Mouse (Mus musculus): ENCODE results near the gene Rgs6. TPM values are rescaled to one million over a fixed set of nuclear protein-coding genes. Genes with fewer than 3 reads are reported as not detected.
A peak's percentile ranks its signal among the peaks of the same experiment; 100 is the strongest.

Gene Rgs6
- polyA plus RNA-seq, 1 experiment from 2014 or later = 4.5 TPM

DNA sequence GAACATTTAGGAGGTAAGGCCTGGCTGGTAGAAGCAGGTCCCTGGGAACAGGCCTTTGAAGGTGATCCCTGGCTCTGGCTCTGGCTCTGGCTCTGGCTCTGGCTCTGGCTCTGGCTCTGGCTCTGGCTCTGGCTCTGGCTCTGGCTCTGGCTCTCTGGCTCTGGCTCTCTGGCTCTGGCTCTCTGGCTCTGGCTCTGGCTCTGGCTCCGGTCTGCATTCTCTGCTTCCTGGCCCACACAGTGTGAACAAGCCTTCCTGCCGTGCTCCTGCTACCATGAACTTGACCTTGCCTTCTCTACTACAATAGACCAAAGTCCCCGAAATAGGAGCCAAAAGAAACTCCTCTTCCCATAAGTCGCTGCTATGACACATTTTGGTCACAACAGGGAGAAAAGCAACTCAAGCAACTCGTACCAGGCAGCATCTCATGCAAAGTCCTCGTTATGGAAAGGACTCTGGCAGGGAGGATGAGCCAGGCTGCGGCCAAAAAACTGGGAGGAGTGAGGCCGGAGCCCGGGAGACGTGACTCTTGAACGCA is 412.0 kb downstream of the Rgs6 start:
- H3K4me1 ChIP-seq = 0 out of 2 replicates have a peak, but pooled peaks cover 10% of the 10 kb centered on the region
- ATAC-seq = no peak
- H3K27ac ChIP-seq = no peak overlapping the region
- no peaks in the 10 kb centered on the region for H3K9me3 ChIP-seq (replicated peaks)
- 85% methylated on average over 11 of the region's 11 CpGs for WGBS
- no peak overlapping the region for H3K9ac ChIP-seq
- no peaks in the 10 kb centered on the region for H3K27me3 ChIP-seq
- no peak overlapping the region for H3K4me2 ChIP-seq
- H3K4me3 ChIP-seq = no peak overlapping the region
- H3K36me3 ChIP-seq (ENCODE audit: poor library complexity, severe bottlenecking) = no peaks in the 10 kb centered on the region

DNA sequence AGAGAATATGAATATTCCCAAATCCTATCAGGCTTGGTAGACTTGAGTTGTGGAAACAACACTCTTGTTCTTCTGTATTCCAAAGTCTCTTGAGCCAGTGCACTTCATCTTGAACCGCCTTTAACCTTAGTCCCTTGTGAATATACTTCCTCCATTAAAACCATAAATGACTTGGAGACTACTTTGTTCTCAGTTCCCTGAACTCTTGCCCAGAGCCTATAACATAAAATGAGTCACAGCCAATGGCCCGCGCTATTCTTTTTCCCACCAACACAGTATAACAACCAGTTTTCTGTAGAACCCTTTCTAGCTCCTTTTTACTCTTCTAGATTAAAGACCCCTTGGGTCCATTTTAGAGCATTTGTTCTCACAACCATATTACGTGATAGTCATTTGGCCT is 412.9 kb downstream of the Rgs6 start:
- no peak for ATAC-seq
- Histone ChIP-seq H3K4me1 (0 out of 2 replicates have a peak, but pooled peaks cover 5% of the 10 kb centered on the region), H3K9me3 (replicated peaks) (no peaks in the 10 kb centered on the region), H3K27ac (no peak overlapping the region), H3K4me3 (no peak overlapping the region), H3K36me3 (ENCODE audit: poor library complexity, severe bottlenecking) (no peaks in the 10 kb centered on the region), H3K9ac (no peak overlapping the region), H3K4me2 (no peak overlapping the region), H3K27me3 (no peaks in the 10 kb centered on the region)
- 95% methylated on average over 4 of the region's 4 CpGs for WGBS

DNA sequence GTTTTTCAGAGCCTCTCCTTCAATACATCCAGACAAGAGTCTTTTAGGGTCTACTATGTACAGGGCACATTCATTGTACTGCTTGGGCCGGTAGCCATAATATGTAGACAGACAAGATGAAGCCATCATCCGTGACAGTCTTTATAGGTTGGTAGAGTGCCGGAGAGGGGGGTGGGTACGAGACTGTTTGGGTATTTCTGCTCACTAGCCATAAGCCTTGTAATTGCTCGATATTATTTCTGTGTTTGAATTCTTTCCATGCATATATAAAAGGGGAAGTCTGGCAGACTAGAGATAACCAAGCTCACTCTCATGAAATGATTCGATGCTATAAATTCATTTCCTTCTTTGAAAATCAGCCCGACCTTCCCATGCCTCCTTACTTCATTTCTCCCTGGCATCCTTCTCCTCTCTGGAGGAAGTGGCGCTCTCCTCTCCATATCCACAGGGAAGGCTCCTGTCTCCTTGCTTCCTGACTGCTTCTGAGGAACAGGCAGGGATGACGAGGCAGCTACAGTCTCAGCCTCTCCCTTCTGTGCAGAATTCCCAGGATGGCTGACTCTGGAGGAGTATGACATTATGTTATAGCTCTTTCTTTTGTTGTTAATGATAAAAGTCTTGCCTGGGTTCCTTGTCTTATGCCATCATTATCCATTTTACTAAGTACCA is 416.1 kb downstream of the Rgs6 start:
- Histone ChIP-seq H3K36me3 (ENCODE audit: poor library complexity, severe bottlenecking) (no peaks in the 10 kb centered on the region), H3K4me1 (no peaks in the 10 kb centered on the region), H3K4me2 (no peak overlapping the region), H3K9ac (no peak overlapping the region), H3K4me3 (no peak overlapping the region), H3K27me3 (no peaks in the 10 kb centered on the region), H3K9me3 (replicated peaks) (no peaks in the 10 kb centered on the region), H3K27ac (no peak overlapping the region)
- WGBS = 85% methylated on average over 9 of the region's 9 CpGs
- no peak for ATAC-seq

DNA sequence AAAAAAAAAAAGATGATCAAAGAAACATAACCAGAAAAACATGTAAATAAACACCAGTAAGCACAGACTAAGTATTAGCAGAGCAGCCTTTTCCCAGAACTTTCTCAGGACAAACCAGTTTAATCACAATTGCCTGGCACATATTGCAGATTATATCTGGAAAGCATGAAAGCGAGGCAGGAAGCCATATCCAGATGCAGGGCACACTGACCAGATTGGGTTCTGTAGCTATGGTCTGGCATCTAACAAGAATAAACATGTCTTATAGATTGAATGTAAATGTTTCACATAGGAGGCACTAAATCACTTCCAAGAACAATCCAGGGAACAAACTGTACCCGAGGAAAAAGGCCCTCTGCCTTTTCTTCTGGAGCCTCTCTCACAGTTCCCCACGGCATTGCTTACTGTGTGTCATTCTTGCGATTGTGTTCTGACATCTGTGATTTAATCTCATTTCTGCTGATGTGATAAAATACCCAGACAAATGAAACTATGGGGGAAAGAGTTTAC is 423.0 kb downstream of the Rgs6 start:
- no peak overlapping the region for H3K4me3 ChIP-seq
- no peak overlapping the region for H3K9ac ChIP-seq
- no peak for ATAC-seq
- H3K4me1 ChIP-seq = no peaks in the 10 kb centered on the region
- 88% methylated on average over 4 of the region's 4 CpGs for WGBS
- no peaks in the 10 kb centered on the region for H3K36me3 ChIP-seq (ENCODE audit: poor library complexity, severe bottlenecking)
- H3K27me3 ChIP-seq = no peaks in the 10 kb centered on the region
- H3K9me3 ChIP-seq (replicated peaks) = no peaks in the 10 kb centered on the region
- H3K4me2 ChIP-seq = no peak overlapping the region
- H3K27ac ChIP-seq = no peak overlapping the region

DNA sequence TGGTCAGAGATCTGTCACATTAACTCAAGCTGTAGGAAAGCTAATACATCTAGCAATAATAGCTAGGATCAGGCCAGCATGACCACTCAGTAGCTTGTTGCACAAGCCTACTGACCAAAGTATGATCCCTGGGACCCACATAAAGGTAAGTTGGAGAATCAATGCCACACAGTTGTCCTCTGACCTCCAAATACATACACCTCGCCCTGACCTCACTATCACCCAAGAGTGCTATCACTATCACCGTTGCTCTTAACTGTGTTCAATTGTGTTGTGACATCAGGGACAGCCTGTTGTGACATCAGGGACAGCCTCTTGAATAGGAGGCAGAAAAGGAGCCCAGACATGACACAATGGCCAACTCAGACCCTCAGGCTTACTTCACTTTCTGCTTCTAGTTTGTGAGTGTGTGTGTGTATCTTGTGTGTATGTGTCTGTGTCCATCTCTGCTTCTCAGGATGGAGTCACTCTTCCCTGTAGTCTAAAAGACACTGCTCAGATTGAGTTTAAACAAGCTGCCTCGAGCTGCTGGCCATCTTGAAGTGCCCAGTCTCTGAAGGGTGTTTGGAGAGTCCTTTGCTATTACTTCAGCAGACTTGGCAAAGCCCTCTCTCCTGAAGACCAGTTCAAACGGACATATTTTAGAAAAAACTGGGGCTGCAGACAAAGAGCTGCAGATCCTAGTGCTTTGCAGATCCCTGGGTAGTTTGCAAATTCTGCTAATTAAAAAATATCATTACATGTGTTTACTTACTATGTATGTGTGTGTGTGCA is 426.0 kb downstream of the Rgs6 start:
- Histone ChIP-seq H3K9me3 (replicated peaks) (no peaks in the 10 kb centered on the region), H3K9ac (no peak overlapping the region), H3K4me1 (no peaks in the 10 kb centered on the region), H3K4me3 (no peak overlapping the region), H3K36me3 (ENCODE audit: poor library complexity, severe bottlenecking) (no peaks in the 10 kb centered on the region), H3K27ac (no peak overlapping the region), H3K4me2 (no peak overlapping the region), H3K27me3 (no peaks in the 10 kb centered on the region)
- no peak for ATAC-seq
- WGBS = 68% methylated on average over 4 of the region's 4 CpGs

DNA sequence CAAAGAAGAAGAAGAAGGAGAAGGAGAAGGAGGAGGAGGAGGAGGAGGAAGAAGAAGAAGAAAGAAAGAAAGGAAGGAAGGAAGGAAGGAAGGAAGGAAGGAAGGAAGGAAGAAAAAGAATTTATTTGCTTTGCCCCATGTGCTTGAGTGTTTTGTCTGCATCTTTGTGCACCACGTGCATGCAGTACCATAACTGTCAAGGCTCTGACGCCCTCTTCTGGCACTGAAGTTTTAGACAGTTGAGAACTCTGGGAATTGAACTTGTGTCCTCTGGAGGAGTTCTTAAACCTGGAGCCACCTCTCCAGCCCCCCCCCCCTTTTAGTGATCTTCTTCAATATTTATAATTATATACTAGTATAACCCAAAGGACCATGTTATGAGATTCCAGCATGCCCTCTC is 426.8 kb downstream of the Rgs6 start:
- Histone ChIP-seq H3K4me1 (no peaks in the 10 kb centered on the region), H3K27me3 (no peaks in the 10 kb centered on the region), H3K9ac (no peak overlapping the region), H3K9me3 (replicated peaks) (no peaks in the 10 kb centered on the region), H3K4me2 (no peak overlapping the region), H3K36me3 (ENCODE audit: poor library complexity, severe bottlenecking) (no peaks in the 10 kb centered on the region), H3K4me3 (no peak overlapping the region), H3K27ac (no peak overlapping the region)
- 20% methylated on average over 2 of the region's 2 CpGs for WGBS
- ATAC-seq = no peak

DNA sequence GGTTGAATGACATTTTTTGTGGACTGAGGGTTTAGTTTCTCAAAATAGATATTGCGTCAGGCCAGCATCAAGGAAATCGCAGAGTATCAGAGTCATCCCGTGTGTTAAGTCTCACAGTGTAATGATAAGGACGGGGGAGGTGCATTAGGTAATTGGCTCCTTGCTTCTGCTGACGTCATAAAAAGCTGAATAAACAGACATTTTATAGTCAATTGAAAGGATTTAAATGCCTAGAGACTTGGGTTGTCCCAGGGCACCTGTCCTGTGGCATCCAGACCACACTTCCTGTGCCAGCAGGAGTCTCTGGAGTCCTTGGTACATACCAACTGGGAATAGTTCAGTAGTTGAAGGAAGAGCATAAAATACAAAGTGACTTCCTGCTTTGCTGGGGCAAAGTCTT is 427.3 kb downstream of the Rgs6 start:
- H3K36me3 ChIP-seq (ENCODE audit: poor library complexity, severe bottlenecking) = no peaks in the 10 kb centered on the region
- no peak overlapping the region for H3K4me2 ChIP-seq
- H3K9me3 ChIP-seq (replicated peaks) = no peaks in the 10 kb centered on the region
- H3K9ac ChIP-seq = no peak overlapping the region
- H3K27ac ChIP-seq = no peak overlapping the region
- no peak overlapping the region for H3K4me3 ChIP-seq
- H3K4me1 ChIP-seq = no peaks in the 10 kb centered on the region
- WGBS = 74% methylated on average over 5 of the region's 5 CpGs
- no peaks in the 10 kb centered on the region for H3K27me3 ChIP-seq
- ATAC-seq = no peak

DNA sequence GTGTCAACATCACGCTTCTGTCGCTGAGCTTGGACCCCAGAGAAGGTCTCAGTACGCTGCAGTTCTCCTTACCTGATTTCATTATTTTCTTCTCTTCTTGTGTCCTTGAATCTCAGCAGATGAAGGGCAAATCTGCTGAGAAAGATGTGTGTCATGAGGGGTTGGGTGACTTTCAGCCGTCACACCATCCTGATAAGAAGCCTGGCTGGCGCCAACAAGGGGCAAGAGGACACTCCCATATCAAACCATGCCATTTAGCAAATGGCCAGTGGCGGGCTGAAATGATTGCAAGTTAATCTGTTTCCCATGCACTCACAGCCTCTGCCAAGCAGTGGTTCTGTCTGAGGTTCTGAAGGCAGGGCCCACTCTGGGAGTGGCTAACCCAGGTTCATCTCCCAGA is 428.4 kb downstream of the Rgs6 start:
- H3K4me2 ChIP-seq = no peak overlapping the region
- no peak overlapping the region for H3K27ac ChIP-seq
- H3K4me1 ChIP-seq = no peaks in the 10 kb centered on the region
- H3K9ac ChIP-seq = no peak overlapping the region
- 87% methylated on average over 6 of the region's 6 CpGs for WGBS
- ATAC-seq = no peak
- no peaks in the 10 kb centered on the region for H3K36me3 ChIP-seq (ENCODE audit: poor library complexity, severe bottlenecking)
- no peaks in the 10 kb centered on the region for H3K9me3 ChIP-seq (replicated peaks)
- no peaks in the 10 kb centered on the region for H3K27me3 ChIP-seq
- H3K4me3 ChIP-seq = no peak overlapping the region

DNA sequence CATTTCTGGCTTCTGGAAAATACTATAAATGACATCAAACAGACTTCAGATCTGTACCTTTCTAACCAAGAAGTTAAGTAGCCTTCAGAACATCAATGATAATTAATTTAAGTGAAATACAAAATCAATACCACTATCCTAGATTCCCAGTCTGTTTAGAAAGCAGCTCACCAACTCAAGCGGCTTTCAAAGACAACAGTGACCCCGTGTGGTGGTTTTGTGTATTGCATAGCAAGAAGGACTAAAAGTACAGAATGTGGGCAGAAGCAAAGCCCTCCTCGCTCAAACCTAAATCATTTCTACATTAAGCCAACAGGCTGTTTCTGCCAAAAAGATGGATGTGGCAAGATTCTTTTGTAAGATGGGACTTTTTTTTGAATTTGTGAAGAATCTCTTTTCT is 429.9 kb downstream of the Rgs6 start:
- 0 out of 2 replicates have a peak, but pooled peaks have one; percentile 30 for ATAC-seq
- WGBS = 6% methylated on average over 3 of the region's 3 CpGs

DNA sequence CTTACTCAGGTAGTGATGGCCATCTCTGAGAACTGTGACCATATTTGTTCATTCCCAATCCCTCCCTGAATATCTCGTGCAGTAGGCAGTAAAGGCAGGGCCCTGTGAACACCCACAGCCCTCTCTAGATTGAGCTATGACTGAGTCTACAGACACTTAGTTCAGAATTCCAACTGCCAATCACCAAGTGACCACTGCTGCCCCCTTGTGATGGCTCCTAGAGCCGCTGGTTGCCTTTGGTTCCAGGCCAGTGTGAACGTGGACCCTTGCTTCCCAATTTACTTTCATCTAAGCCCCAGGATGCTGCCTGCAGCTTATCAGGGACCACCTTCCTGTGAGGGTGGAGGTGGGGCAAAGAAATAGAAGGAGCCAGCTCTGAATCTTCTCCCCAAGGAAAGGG is 438.9 kb downstream of the Rgs6 start:
- H3K36me3 ChIP-seq (ENCODE audit: poor library complexity, severe bottlenecking) = no peaks in the 10 kb centered on the region

More for the DNA sequence above, 429.9 kb downstream of the Rgs6 start:
- H3K9ac ChIP-seq = no peak overlapping the region
- no peaks in the 10 kb centered on the region for H3K36me3 ChIP-seq (ENCODE audit: poor library complexity, severe bottlenecking)
- H3K9me3 ChIP-seq (replicated peaks) = no peaks in the 10 kb centered on the region
- no peak overlapping the region for H3K4me2 ChIP-seq
- no peak overlapping the region for H3K4me3 ChIP-seq
- H3K27me3 ChIP-seq = no peaks in the 10 kb centered on the region
- no peaks in the 10 kb centered on the region for H3K4me1 ChIP-seq
- H3K27ac ChIP-seq = no peak overlapping the region

DNA sequence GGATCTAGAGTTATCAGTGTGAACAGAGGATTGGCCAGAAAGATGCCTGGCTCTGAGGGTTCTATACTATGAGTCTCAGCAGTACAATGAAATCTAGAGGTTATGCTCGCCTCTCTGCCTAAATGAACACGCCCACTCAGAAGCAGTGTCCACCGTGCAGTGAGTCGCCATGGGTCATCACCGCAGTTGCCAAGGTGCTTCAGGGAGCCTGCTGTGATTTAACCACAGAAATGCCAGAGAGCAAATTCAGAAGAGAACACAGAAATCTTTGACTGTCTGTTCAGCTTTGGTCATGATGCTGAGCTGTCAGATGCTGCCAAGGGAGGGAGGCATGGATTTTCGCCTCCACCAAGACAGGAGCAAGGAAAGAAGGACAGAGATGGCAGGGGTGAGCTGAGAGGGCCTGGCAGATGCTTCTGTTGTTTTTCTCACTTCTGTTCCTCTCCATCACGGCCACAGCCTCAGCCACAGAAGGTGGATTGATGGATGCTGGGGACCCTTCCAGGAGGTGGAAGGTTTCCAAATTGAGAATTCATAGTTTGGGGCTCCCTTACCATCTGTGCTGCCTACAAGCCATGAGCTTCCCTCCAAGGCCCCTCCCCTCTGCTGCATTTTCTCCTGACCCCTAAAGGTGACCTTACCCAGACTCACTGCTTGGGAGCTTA is 445.2 kb downstream of the Rgs6 start:
- H3K9me3 ChIP-seq (replicated peaks) = no peaks in the 10 kb centered on the region
- H3K4me2 ChIP-seq = no peak overlapping the region
- no peak overlapping the region for H3K27ac ChIP-seq
- H3K4me1 ChIP-seq = peaks cover 15% of the 10 kb centered on the region
- ATAC-seq = no peak
- H3K27me3 ChIP-seq = no peaks in the 10 kb centered on the region
- no peak overlapping the region for H3K9ac ChIP-seq
- H3K4me3 ChIP-seq = no peak overlapping the region
- 75% methylated on average over 7 of the region's 7 CpGs for WGBS
- no peaks in the 10 kb centered on the region for H3K36me3 ChIP-seq (ENCODE audit: poor library complexity, severe bottlenecking)

More for the DNA sequence above, 438.9 kb downstream of the Rgs6 start:
- Histone ChIP-seq H3K27me3 (no peaks in the 10 kb centered on the region), H3K4me3 (no peak overlapping the region), H3K9ac (no peak overlapping the region), H3K4me2 (no peak overlapping the region), H3K27ac (no peak overlapping the region), H3K9me3 (replicated peaks) (no peaks in the 10 kb centered on the region), H3K4me1 (no peaks in the 10 kb centered on the region)
- WGBS = 37% methylated on average over 3 of the region's 3 CpGs
- no peak for ATAC-seq

Measured in forebrain, embryonic 13.5 days (tissue).